Mouse (Mus musculus): Measurements from ENCODE around the gene Lrba. TPM values are rescaled to one million over a fixed set of nuclear protein-coding genes. Genes with fewer than 3 reads are reported as not detected.

The Lrba gene
- total RNA-seq, 2 experiments from 2014 or later: 18.2 to 28.8 TPM

DNA sequence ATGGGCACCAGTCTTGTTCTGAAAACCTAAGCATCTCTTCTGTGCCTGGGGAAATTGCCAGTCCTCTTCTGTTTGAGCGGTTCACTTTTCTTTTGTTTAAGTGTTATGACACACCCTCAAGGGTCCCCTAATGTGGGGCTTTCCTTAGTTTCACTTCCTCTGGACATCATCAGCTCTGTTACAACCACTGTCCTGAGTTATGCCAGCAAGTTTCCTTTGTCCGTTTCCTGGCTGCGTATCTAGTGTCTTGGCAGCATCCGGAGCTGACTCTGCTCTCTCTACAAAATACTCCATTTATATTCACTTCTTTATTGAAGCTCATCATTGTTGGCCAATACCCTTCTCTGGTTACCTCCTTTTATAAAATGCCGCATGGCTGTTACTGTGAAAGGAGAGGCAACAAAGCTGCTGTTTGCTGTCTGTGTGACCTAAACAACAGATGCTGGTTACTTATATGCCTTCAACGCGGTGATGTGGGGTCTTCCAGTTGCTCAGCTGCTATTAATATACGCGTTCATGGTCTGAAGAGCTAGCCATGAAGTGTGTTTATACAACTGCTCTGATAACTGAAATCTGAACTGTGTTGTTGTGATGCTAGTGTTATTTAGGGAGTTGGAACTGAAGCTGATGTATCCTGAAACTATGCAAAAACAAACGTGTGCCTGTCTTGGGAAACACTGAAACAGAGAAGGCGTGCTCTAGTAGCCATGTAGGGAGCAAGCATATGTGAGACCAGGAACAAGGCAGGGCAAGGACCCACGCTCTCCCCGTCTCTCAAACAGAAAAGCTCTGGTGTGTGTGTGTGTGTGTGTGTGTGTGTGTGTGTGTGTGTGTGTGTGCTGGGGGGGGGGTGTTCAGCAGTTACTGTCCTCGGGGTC, 550.3 kb downstream of the Lrba start:
- ATAC-seq (replicated peaks; ENCODE audit: low FRiP score, low TSS enrichment, poor library complexity, severe bottlenecking): no peak

DNA sequence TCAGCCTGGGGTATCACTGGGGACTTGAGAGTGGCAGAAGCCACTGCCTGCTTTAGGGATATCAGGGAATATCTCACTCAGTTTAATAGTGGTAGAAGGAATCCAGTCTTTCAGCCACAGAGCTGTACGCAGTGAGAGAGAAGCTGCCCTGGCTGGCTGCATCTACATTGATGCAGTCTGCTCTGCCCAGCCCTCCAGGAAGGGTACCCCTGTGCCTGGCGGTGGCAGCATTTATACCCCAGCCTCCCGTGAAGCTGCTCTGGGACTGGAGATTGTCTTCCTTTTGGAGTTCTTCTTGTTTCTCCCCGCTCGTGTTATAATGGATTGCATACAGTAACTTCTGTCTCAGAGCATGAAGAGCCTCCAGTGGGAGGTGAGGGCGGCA, 551.0 kb downstream of the Lrba start:
- ATAC-seq (replicated peaks; ENCODE audit: low FRiP score, low TSS enrichment, poor library complexity, severe bottlenecking): no peak

DNA sequence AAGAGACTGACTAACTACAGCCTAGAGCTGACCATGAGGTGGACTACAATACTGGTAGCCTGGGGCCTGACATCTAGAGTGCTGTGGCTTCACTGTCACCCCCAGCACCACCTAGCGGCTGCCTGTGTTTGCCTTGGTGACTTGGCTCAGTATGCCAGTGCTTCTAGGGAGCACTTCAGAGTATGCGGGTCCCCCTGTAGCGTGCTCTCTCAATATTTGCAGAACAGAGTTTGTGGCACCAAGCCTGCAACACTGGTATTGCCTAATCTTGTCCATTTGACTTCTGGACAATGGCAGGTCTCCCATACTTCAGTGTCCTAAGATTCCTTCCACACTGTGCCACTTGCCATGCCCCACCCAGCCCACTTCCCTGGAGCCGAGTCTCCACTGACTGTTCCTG, 555.2 kb downstream of the Lrba start:
- ATAC-seq (replicated peaks; ENCODE audit: low FRiP score, low TSS enrichment, poor library complexity, severe bottlenecking): 0 out of 2 replicates have a peak, but pooled peaks have one; percentile 24

DNA sequence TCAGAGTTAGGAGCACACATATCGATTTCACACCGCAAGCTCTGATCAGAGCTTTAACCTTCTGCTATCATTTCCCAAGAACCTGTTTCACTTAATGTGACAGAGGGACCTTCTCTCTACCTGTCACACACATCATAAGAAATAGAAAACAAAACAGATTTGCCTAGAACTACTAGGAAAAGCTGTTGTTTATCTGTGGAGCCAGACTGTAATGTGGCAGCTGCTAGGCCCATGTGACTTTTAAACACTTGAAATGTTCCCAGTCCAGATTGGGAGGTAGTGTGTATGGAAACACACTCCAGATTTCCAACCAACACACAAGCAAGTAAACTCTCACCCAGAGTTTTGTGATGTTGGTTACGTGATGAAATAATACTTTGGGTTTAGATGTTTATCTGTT, 559.6 kb downstream of the Lrba start:
- ATAC-seq (replicated peaks; ENCODE audit: low FRiP score, low TSS enrichment, poor library complexity, severe bottlenecking): no peak

DNA sequence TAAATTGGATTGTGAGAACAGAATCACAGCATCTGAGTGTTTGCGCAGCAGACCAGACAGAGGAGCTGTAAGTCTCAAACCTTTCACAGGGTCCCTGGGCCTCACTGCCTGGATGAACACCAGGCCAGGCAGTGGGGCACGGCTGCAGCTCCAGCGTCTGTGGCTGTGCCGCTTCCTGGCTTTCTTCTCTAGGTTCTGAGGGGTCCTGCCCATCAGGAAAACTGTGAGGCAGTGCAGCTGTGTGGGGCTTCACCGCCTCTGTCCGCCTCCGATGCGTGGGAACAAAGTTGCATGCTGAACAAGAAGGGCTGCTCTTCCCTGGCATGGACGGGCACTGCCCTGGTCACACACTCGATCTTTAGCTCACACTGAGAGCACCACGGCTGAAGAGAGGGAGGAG, 560.5 kb downstream of the Lrba start:
- ATAC-seq (replicated peaks; ENCODE audit: low FRiP score, low TSS enrichment, poor library complexity, severe bottlenecking): no peak

DNA sequence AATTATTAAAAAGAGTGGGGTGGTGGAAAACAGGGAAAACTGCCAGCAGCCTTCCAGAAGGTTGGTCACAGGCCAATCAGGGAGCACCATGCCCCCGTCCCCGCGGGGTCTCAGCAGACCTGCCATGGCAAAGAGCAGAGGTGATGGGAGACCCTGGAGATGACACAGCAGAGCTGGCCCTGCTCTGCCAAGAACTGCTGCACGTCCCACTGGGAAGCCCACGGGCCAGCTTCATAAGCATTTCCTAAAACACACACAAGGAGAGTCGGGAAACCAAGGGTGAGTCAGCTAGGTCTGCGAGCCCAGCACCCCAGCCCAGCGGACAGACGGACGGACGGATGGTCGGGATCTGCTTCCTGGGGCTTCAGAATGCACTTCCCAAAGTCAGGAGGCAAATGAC, 561.8 kb downstream of the Lrba start:
- no peak for ATAC-seq (replicated peaks; ENCODE audit: low FRiP score, low TSS enrichment, poor library complexity, severe bottlenecking)

DNA sequence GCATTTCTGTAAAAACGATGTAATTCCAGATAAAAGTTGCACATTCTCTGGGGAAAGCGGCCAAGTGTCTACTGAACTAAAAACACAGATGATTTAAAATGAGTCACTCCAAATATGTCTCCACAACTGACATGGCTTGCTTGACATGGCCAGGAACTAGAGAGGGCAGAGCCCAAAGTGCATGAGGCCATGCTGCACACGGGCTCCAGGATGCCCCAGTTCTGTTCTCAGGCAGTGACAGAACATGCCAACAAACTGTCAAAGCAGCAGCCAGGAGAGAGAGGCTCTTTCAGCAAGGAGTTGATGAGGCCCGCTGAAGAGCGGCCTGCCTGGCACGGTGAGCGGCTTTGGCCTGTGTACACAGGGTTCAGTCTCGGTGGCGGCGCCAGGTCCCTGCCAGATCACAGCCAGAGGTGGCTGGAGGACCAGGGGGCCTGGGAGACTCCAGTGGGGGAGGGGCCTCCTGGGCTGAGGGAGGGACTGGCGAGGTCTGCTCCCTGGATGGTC, 562.4 kb downstream of the Lrba start:
- ATAC-seq (replicated peaks; ENCODE audit: low FRiP score, low TSS enrichment, poor library complexity, severe bottlenecking): no peak

DNA sequence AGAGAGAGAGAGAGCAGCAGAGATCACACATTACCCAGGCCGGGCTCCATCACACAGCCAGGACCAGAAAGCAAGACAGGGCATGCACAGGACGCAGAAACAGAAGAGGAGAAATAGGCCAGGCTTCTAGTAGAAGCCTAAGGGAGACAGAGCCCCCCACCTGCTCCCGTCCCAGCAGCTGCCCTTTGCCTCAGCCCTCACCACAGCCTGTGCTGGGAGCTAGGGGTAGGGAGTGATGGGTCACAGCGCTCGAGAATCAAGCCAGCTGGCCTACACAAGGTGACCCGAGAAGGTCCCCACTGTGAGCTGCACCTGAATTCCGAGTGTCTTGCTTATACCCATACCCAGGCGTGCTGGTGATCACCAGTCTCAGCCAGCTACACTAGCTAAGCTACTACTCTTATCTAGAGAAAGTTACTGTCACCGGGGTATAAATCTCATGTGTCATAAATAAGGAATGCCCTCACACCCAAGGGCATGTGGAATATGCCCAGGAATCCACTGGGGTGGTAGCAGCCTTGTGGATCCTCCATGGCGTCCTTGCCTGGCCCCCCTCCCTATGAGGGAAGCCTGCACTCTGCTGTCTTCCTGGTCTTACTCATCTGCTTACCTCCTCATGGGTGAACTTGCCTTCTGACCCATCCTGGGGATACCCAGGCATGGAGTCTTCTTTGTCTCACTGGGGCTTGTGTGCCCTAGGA, 563.1 kb downstream of the Lrba start:
- ATAC-seq (replicated peaks; ENCODE audit: low FRiP score, low TSS enrichment, poor library complexity, severe bottlenecking): no peak

DNA sequence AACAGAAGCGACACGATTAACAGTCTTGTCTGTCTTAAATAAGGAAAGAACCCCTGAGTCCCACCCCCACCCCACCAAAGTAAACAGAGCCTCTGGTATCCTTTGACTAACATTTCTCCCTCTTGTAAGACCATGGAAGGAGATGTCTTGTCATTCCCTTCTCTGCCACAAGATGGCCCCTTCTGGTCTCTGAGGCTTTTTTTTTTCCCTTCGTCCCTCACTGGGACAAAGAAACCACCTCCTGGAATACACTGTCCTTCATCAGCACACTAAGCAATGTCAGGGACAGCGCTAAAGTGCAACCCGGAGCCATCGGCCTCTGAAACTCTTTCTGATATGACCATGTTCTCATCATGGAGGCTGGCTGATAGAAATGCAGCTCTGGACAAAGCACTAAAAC, 564.2 kb downstream of the Lrba start:
- no peak; the same call in 1 of the 2 replicates for ATAC-seq (replicated peaks; ENCODE audit: low FRiP score, low TSS enrichment, poor library complexity, severe bottlenecking)

DNA sequence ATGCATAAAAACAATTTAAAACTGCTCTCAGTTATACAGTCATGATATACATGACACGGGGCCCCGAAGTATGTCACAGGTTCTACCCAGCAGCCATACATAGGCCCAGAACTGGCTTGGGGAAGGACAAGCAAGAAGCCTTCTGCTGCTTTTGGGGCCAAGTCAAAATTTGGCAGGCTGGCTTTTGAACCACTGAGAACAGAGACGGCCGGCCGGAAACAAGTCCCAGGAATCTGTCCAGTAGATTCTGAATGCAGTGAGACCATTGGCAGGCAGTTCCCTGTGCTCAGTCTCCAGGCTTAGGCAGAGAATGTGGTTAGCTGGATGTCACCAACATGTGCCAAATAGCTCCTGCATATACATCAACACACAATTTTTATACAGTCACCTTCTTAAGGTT, 565.3 kb downstream of the Lrba start:
- no peak for ATAC-seq (replicated peaks; ENCODE audit: low FRiP score, low TSS enrichment, poor library complexity, severe bottlenecking)

DNA sequence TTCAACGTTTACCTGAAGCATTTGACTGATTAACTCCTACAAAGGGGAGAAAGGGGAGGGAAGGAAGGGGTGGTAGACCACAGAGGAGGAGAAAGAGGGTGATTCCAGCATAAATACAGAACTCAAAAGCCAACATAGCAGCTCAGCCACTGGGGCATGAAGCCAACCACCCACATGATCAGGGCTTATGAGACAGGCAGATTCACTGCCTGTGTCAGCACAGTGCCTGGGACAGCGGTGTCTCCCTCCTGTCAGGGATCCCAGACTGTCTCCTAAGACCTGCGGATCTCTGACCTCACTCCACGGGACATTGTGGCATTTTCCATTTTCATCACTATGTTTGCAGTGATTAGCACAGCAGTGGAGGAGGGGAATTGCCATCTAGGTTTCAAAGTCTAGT, 568.8 kb downstream of the Lrba start:
- ATAC-seq (replicated peaks; ENCODE audit: low FRiP score, low TSS enrichment, poor library complexity, severe bottlenecking): no peak

DNA sequence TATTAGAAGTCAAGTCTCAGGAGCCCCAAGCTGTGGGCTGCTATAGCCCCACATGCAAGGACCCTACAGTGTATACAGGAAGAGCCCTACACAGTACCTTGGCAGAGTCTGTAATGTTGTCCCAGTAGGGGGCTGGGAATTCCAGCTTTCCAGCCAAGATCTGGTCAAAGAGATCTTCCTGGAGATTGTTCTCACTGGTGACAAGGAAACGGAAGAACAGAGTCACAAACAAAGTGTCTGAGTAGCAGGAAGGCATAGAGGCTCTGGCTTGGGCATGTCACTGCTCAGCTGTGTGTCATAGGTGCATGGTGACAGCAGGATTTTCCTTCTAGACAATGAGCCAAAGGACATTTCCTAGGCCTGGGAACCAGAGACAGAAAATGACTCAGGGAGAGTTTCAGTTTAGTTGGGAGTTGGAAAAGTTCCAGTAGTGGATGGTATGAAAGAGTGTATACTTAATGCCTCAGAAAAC, 569.3 kb downstream of the Lrba start:
- ATAC-seq (replicated peaks; ENCODE audit: low FRiP score, low TSS enrichment, poor library complexity, severe bottlenecking): no peak

DNA sequence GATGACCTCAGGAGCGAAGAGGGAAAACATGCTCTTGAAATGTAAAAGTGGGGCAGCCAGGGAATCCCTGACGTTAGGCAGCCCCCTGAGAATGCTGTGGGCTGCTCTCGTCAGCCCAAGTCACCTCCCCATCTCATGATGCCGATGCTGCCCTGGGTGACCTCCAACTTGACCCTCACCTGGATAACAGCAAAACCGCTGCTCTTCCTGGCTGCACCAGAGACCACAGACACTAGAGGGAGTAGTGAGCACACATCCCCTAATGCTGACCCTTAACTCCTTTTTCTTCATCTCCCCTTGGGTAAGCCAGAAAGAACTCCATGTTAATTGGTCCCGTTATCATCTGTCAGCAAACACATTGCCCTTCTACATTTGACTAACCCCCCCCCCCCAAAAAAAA, 572.2 kb downstream of the Lrba start:
- no peak; the same call in 1 of the 2 replicates for ATAC-seq (replicated peaks; ENCODE audit: low FRiP score, low TSS enrichment, poor library complexity, severe bottlenecking)

DNA sequence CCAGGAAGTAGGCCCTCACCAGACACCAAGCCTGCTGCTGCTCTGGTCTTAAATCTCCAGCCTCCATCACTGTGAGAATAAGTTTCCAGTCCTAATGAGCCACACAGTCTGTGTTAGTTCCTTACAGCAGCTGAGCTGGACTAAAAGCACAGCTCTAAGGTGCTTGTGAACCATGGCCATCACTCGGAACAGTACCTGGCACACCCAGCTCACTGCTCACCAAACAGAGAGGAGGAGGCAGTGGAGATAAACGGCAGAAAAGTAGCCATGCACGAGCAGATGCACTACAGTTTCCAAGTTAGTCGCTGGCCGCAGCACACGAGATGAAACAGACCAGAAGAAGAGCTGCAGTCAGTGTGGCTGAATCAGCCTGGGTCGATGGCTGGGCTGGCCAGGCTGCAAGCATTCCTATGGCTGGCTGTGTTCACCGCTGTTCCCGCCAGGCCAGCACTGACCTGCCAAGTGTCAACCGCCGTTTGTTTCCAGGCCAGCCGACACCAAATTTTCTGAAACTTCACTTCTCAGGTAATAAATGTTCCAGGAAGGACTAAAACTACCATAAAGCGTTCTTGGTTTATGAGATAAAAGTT, 573.5 kb downstream of the Lrba start:
- ATAC-seq (replicated peaks; ENCODE audit: low FRiP score, low TSS enrichment, poor library complexity, severe bottlenecking): no peak

DNA sequence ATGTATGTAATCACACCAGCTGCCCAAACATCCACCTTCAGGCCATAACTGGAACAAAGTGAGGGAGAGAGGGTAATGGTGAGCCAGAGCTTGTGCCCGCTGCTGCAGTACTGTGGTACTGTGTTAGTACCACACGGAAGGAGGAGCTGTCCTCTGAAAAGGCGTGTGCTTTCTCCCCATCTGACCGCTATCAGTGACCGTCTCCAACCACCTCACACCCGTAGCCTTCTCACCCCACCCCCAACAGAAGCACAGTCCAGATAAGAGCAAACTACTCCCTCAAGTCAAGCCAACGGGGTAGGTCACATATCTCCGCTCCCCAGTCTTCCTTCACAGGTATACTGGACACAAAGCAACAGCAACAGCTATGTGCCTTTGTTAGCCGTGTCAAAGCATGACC, 574.6 kb downstream of the Lrba start:
- peak; percentile 95 for ATAC-seq (replicated peaks; ENCODE audit: low FRiP score, low TSS enrichment, poor library complexity, severe bottlenecking)

DNA sequence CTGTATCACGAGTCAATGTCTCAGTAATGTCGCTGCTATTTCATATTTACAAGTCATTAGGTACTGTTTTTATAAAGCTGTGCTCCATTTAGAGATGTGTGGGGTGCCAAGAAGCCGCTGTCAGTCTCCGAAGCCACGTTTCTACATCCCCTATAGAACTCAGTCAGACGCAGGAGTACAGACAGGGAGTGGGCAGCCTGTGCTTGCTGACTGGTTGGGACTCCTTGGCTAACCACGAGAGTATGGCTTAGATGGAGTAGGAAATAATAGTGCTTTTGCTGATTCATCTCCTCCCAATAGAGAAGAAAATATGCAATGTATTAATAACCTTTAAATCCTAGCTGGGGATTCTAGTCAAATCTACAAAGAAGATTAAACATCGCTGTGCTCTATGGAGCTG, 576.4 kb downstream of the Lrba start:
- ATAC-seq (replicated peaks; ENCODE audit: low FRiP score, low TSS enrichment, poor library complexity, severe bottlenecking): no peak

DNA sequence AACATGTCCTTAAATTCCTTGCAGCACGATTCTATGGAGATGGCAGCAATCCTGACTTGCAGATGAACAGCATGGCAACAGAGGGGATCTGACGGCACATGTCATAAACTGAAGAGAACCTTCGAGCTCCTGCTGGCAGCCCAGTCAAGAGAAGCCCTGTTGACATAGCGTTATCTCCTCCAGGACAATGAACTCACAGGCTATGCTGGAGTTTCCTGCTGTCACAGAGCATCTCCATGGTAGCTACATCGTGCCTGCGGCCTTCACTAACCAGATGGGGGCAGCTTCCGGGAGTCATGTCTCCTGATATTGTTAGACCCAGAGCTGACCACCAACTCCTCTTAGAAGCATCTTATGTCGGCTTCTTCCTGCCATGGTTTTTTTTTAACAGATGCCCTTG, 578.3 kb downstream of the Lrba start:
- no peak for ATAC-seq (replicated peaks; ENCODE audit: low FRiP score, low TSS enrichment, poor library complexity, severe bottlenecking)

DNA sequence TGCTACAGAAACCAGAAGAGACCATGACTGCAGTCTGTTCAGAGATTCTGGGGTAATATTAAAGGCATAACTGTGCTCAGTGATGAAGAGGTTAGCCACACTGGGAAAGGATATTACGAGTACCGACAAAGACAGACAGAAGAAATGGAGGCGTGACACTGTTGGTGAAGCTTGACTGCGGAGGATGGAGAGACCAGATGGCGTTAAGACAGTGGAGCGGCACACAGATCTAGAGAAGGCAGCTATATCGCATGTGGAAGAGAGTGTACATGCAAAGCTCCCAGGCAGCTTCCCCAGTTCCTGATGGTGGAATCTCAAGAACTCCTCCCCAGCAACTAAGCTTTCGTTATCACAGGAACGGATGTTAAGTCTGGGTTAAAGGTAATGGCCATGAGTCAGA, 579.8 kb downstream of the Lrba start:
- ATAC-seq (replicated peaks; ENCODE audit: low FRiP score, low TSS enrichment, poor library complexity, severe bottlenecking): no peak

DNA sequence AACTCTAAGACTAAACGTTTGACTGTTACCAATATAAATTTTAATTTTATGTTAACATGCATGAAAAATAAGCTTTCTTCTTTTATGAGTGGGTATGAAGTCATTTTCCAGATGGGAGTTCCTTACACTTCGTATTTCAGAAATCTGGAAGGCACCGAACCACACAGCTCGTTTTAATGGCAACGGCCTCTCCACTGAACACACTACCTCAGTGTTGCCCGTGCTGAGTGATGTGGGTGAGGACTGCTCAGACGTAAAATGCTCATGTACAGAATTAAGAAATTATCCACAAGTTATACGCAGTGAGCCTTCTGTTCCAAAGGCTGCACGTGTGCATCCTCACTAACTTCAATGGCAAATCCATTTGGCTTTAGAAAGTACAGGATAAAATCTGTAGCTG, 582.4 kb downstream of the Lrba start:
- ATAC-seq (replicated peaks; ENCODE audit: low FRiP score, low TSS enrichment, poor library complexity, severe bottlenecking): no peak

DNA sequence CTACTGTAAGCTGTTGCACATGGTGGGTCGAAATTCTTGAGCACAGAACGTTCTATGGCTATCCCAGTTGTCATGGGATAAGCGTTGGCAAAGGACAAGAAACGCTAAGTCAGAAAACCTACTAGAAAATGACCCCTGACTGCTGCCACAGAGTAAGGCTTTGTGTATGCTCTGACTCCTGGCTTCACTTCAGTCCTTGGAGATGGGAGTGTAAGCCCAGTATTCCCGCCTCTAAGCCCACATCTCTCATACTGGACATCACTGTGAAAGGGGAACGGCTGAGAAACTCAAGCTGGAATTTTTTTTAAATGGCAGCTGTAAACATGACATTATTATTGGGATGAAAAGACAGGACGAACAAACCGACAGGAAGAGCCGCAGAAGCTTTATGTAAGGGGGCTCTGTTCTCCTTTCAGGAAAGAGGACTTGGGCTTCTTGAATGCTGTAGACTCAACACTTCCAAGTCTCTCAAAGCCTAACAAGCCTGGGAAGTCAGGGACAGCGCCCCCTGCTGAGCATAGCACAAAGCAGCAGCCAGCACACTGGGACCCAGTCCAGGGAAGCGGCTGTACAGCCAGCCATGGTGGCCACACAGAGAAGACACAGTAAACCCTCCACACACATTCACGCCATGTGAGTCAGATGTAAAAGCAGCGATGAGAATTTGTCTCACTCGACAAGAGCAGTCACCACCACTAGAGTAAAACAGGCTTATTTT, 583.4 kb downstream of the Lrba start:
- ATAC-seq (replicated peaks; ENCODE audit: low FRiP score, low TSS enrichment, poor library complexity, severe bottlenecking): peak; percentile 52
